Mouse (Mus musculus): ENCODE measurements around the gene Mucl3. TPM values are rescaled to one million over a fixed set of nuclear protein-coding genes. Genes with fewer than 3 reads are reported as not detected.

The Mucl3 gene
- total RNA-seq, 1 experiment from 2014 or later, result not detected

GRCm38 (mm10) chr17:35638475-35639190 lies 4.9 kb downstream of the Mucl3 start:
- ATAC-seq (replicated peaks; ENCODE audit: insufficient number of reproducible peaks, low FRiP score, low TSS enrichment, poor library complexity, severe bottlenecking), result no peak

DNA sequence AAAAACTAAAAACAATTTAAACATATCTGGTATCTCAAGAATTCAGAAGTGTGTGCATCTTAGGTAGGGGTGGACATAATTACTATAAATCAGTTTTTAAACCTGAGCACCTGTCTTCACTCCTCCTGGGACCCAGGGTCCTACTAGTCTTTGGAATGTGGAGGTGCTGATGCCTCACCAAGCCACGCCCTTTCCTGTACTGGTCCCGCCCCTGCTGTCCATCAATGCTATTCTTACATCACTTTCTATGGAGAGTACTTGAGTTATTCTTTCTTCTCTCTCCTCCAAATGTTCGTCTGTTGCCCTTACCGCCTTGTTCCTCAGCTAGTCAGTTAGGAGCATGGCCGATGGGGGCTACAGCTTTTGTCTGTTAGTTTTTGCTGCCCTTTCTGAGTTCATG lies 7.1 kb downstream of the Mucl3 start:
- no peak for ATAC-seq (replicated peaks; ENCODE audit: insufficient number of reproducible peaks, low FRiP score, low TSS enrichment, poor library complexity, severe bottlenecking)

DNA sequence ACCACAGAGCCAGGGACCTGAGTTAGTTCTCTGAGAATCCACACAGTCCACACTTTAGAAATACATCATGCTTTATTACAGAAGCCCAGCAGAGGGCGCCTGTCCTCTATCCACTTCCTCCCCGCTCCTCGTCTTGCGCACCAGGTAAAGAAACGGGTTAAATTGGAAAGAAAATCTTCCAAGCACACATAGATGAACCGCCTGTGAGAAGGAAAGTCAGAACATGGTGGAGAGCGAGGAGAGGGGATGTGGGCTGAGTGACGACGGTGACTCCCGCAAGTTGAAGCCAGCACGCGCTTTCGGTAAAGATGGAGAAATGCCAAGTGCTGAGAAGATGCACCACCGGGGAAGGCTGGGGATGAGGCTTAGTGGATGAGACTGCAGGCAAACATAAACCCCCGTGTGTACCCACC lies 7.8 kb downstream of the Mucl3 start:
- peak; percentile 65 for ATAC-seq (replicated peaks; ENCODE audit: insufficient number of reproducible peaks, low FRiP score, low TSS enrichment, poor library complexity, severe bottlenecking)

DNA sequence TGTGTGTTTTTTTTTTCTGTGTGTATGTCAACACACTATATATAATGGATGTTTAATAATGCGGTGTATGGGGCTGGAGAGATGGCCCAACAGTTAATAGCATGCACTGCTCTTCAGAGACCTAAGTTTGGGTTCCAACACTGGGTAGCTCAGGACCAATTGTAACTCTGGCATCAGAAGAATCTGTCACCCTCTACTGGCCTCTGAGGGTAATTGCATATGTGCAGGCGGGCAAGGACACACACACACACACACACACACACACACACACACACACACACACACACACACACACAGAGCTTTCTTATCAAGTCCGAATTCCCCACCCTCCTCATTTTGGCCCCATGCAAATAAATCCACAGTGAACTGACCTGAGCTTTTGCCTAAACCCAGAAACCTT lies 8.3 kb downstream of the Mucl3 start:
- ATAC-seq (replicated peaks; ENCODE audit: insufficient number of reproducible peaks, low FRiP score, low TSS enrichment, poor library complexity, severe bottlenecking), result no peak

GRCm38 (mm10) chr17:35633992-35634391 lies 9.5 kb downstream of the Mucl3 start:
- no peak for ATAC-seq (replicated peaks; ENCODE audit: insufficient number of reproducible peaks, low FRiP score, low TSS enrichment, poor library complexity, severe bottlenecking)

- no peak for ATAC-seq (replicated peaks; ENCODE audit: insufficient number of reproducible peaks, low FRiP score, low TSS enrichment, poor library complexity, severe bottlenecking)
These were observed 17.0 kb downstream of the Mucl3 start, which contains the start of gene Gm9573 for GRCm38 (mm10) chr17:35626537-35626936. TSS of gene Gm9573 (minus strand) at chr17:35626637.

DNA sequence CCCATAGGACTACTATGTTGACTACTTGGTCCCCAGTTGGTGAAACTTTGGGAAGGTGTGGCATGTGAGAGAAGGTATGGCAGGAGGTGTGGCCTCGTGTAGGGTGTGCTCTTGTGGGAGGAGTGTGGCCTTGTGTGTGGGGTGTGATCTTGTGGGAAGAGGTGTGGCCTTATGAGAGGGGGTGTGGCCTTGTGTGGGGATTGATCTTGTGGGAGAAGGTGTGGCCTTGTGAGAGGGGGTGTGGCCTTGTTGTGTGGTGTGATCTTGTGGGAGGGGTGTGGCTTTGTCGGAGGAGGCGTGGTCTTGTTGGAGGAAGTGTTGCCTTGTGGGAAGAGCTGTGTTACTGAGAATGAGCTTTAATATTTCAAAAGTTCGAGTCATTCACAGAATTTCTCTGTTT lies 26.4 kb downstream of the Mucl3 start:
- no peak for ATAC-seq (replicated peaks; ENCODE audit: insufficient number of reproducible peaks, low FRiP score, low TSS enrichment, poor library complexity, severe bottlenecking)

DNA sequence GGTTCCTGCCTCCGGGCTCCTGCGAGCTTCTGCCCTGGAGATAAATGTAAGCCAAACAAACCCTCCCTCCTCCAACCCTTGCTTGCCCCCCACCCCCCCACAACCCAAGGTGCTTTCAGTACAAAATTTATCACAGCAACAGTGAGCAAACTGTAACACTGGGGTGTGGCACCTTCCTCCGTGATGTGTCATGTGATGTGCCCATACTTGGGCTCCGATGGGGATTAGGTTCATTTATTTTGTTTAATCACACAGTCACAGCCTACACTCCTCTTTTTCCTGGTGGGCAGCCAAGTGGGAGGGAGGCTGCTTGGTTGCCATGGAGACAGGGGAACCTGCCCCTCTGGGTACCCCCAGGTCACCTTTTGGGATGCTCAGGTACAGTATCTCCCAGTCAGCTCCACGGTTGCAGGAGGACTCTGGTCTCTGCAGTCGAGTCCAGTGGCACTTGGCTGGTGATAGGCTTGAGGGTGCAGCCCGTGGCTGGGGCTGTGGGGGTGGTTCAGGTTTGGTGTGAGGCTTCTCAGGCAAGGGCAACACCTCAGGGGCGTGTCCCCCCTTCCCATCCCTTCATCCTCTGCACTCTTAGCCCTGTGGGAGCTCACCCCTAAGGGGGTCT lies 41.6 kb downstream of the Mucl3 start:
- no peak for ATAC-seq (replicated peaks; ENCODE audit: insufficient number of reproducible peaks, low FRiP score, low TSS enrichment, poor library complexity, severe bottlenecking)

GRCm38 (mm10) chr17:35601249-35601648 lies 42.2 kb downstream of the Mucl3 start, which contains the start of gene Sfta2:
TSS of gene Sfta2 (plus strand) at chr17:35601549.
- ATAC-seq (replicated peaks; ENCODE audit: insufficient number of reproducible peaks, low FRiP score, low TSS enrichment, poor library complexity, severe bottlenecking), result no peak

GRCm38 (mm10) chr17:35597399-35597798 lies 46.1 kb downstream of the Mucl3 start:
- no peak for ATAC-seq (replicated peaks; ENCODE audit: insufficient number of reproducible peaks, low FRiP score, low TSS enrichment, poor library complexity, severe bottlenecking)

- no peak for ATAC-seq (replicated peaks; ENCODE audit: insufficient number of reproducible peaks, low FRiP score, low TSS enrichment, poor library complexity, severe bottlenecking)
These were observed 49.0 kb downstream of the Mucl3 start for GRCm38 (mm10) chr17:35594456-35594855.

DNA sequence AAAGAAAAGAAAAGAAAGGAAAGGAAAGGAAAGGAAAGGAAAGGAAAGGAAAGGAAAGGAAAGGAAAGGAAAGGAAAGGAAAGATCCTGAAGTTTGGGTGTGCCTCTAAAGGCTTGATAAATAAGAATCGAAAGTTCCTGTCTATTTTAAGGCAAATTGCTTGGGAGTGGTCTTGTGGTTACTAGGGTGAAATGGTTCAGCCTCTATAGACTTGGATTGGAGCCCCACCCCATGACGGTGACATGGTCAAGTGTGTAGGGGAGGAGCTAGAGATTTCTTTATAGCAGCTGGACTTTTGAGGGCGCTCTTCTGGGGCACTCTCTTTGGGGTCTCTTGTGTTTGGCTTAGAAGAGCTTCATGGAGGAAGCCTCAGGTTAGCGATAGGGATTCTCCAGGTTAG lies 49.7 kb downstream of the Mucl3 start:
- no peak for ATAC-seq (replicated peaks; ENCODE audit: insufficient number of reproducible peaks, low FRiP score, low TSS enrichment, poor library complexity, severe bottlenecking)

DNA sequence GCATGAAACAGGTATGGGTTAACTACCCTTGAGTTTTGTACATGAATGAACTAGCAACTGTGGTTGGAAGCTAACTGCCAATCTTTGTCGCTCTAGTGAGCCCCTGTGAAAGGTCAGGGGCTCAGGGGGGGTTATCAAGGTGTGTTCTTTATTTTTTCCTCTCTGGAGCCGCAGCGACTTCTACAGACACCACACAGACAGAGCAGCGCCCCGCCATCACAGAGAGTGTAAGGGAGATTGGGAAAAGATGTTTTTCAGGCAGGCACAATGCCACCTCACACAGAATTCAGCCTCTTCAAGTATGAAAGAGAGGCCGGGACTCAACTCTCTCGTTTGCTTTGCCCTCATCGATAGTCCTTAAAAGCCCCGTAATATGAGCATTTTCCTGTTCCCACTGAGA lies 51.4 kb downstream of the Mucl3 start:
- ATAC-seq (replicated peaks; ENCODE audit: insufficient number of reproducible peaks, low FRiP score, low TSS enrichment, poor library complexity, severe bottlenecking), result no peak

DNA sequence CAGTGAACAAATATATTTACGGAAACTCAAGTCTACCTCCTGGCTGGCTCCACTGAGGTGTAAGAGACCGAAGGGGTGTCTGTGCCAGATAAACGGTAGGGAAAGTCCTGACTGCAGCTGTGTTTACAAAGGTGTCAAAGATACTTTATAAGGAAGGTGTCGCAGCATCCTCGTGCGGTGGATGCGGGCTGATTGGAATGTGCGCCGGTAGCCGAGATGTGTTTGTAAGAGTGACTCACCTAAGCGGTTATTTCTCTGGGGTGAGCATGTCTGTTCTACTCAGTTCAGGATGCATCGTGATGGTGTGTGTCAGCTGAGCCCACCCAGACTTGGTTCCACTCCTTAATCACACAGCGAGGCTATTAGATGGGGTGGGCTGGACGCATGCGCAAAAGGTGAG lies 51.8 kb downstream of the Mucl3 start:
- no peak for ATAC-seq (replicated peaks; ENCODE audit: insufficient number of reproducible peaks, low FRiP score, low TSS enrichment, poor library complexity, severe bottlenecking)

DNA sequence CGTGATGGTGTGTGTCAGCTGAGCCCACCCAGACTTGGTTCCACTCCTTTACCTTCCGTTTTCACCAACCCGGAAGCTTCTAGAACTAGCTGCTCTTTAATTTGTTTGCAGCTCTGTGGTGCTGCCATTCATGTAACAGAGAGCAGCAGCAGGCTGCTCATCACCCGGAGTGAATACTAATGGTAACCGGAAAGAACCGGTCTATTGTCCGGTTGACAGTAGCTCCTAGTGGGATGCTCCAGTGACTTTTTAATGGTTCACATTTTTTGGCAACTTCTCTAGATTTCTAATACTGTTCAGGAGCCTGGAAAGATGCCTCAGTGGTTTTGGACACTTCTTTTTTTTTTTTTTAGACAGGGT lies 52.3 kb downstream of the Mucl3 start:
- no peak for ATAC-seq (replicated peaks; ENCODE audit: insufficient number of reproducible peaks, low FRiP score, low TSS enrichment, poor library complexity, severe bottlenecking)

- peak; percentile 89 for ATAC-seq (replicated peaks; ENCODE audit: insufficient number of reproducible peaks, low FRiP score, low TSS enrichment, poor library complexity, severe bottlenecking)
These were observed 52.9 kb downstream of the Mucl3 start for GRCm38 (mm10) chr17:35590410-35591218.

- no peak for ATAC-seq (replicated peaks; ENCODE audit: insufficient number of reproducible peaks, low FRiP score, low TSS enrichment, poor library complexity, severe bottlenecking)
These were observed 55.1 kb downstream of the Mucl3 start for GRCm38 (mm10) chr17:35588387-35588786.

GRCm38 (mm10) chr17:35587291-35587690 lies 56.2 kb downstream of the Mucl3 start:
- no peak for ATAC-seq (replicated peaks; ENCODE audit: insufficient number of reproducible peaks, low FRiP score, low TSS enrichment, poor library complexity, severe bottlenecking)

Measured in monocyte, adult 5-6 weeks (primary cell).